Mouse (Mus musculus) kidney, adult 2 months (tissue): Measurements from ENCODE around the gene L3mbtl3. TPM values are rescaled to one million over a fixed set of nuclear protein-coding genes. Genes with fewer than 3 reads are reported as not detected.

Experiments used
- DNase-seq: peaks from one replicate; pipeline ENCODE4 v3.0.0; 2021
- H3K27ac ChIP-seq: fragments of 200-500 bp; 2 replicates; pipeline ENCODE4 v1.5.1; 2012; ENCODE audit warnings: low read depth, low read length, control low read depth, inconsistent platforms; ENCODE audit not compliant: insufficient read depth
- H3K27me3 ChIP-seq: fragments of 200-500 bp; replicated peaks from 2 replicates; pipeline ENCODE4 v1.6.1; 2012; ENCODE audit warnings: mild to moderate bottlenecking, moderate library complexity, low read length, inconsistent platforms; ENCODE audit not compliant: control insufficient read depth, insufficient read depth
- H3K36me3 ChIP-seq: fragments of 200-500 bp; 2 replicates; pipeline ENCODE4 v1.6.1; 2012; ENCODE audit warnings: mild to moderate bottlenecking, moderate library complexity, low read length, inconsistent platforms; ENCODE audit not compliant: control insufficient read depth, insufficient read depth
- H3K4me1 ChIP-seq: fragments of 200-500 bp; 2 replicates; pipeline ENCODE4 v1.6.1; 2011; ENCODE audit warnings: low read length; ENCODE audit not compliant: control insufficient read depth, insufficient read depth
- H3K4me3 ChIP-seq: fragments of 200-500 bp; 2 replicates; pipeline ENCODE4 v1.5.1; 2011; ENCODE audit warnings: mild to moderate bottlenecking, low read depth, low read length, control low read depth; ENCODE audit not compliant: insufficient read depth
- CTCF ChIP-seq: fragments of 200-500 bp; conservative IDR thresholded peaks from 2 replicates; pipeline ENCODE4 v1.5.1; 2011; ENCODE audit warnings: low read depth, mild to moderate bottlenecking, control low read depth, low read length, moderate library complexity, mixed read lengths; ENCODE audit not compliant: insufficient read depth, insufficient read length
- POLR2A ChIP-seq: fragments of 200-500 bp; IDR thresholded peaks from one replicate; pipeline ENCODE4 v1.6.1; 2011; ENCODE audit warnings: low read depth, low read length, control low read depth
- WGBS: fragments of 180-500 bp; shearing (Covaris S2); methylation state at CpG from one replicate; pipeline ENCODE4 v1.1.7; 2018; 5-methylcytosine and 5-hydroxymethylcytosine counted together
- polyA plus RNA-seq: library from polyadenylated mRNA; depleted of rRNA; stranded (reverse); fragments of >200 nt; gene quantifications from 2 replicates; pipeline ENCODE4 v1.2.3, GENCODE M21; 2012; rRNA removed

Gene L3mbtl3
- 3.4 and 3.6 TPM in 2 replicates for polyA plus RNA-seq

DNA sequence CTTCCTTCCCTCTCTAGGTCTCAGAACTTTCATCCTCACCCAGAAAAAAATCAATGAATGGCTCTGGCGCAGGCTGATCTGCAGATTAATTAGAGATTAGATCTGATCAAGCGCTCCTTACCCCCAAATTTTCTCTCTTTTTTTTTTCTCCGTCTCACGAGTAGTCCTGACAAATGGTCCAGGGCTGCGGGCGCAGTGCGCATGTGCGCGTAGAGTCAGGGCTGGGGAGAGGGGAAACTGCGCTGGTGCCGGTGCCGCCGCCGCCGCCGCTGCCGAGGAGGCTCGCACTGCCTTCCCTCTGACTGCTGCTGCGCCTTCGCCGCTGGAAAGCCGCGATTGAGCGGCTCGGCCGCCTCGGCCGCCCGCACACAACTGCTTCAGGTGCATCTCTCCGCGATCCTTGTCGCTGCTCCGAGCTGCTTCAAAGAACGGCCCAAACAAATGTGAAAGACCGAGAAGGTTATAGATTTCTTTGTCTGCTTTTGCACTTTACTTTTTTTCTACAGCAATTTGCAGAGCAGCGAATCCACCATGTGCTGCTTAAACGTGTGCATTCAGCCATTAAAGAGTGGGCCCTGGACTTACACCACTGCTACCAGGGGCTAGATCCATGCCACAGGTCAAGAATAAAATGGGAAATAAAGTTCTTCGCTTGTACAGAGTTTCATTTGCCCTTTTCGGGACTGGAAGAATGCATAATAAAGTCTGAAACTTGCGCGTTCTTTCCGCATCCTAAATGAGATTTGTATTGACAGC is at the start of gene L3mbtl3:
Gene L3mbtl3 (minus strand): TSS at position 182 of the 756 bp plus-strand sequence.
- Histone ChIP-seq H3K27ac (peak within 1 kb of the TSS; percentile 76), H3K36me3 (no peaks in the 10 kb centered on the region), H3K27me3 (no peaks in the 10 kb centered on the region), H3K4me3 (peak within 1 kb of the TSS; percentile 98), H3K4me1 (no peaks in the 10 kb centered on the region)
- no peak for TF ChIP-seq POLR2A
- no peak for TF ChIP-seq CTCF
- peak; percentile 91 for DNase-seq
- WGBS: 8% methylated on average over 42 of the region's 42 CpGs

DNA sequence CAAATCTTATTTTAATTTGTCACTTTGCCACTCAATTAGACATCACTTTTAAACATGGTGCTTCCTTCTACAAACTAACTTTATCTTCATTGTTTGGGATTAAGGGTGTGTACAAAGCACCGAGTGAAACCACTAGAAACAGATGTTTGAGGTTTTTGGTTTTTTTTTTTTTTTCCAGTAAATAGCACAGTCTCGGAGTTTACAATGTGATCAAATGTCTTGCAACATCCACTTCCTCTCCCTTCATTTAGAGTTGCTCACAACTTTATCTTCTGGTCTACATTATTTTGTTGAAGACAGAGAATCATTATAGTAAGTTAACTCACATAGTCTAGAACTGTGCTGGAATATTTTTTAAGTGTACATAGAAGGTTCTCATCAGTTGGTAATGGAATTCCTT is 45.4 kb upstream of the L3mbtl3 start:
- no peak overlapping the region for H3K4me3 ChIP-seq
- no peak overlapping the region for H3K27ac ChIP-seq
- 65% methylated on average over 2 of the region's 2 CpGs for WGBS
- no peaks in the 10 kb centered on the region for H3K36me3 ChIP-seq
- DNase-seq: no peak
- TF ChIP-seq CTCF: no peak
- H3K27me3 ChIP-seq: no peaks in the 10 kb centered on the region
- no peaks in the 10 kb centered on the region for H3K4me1 ChIP-seq

DNA sequence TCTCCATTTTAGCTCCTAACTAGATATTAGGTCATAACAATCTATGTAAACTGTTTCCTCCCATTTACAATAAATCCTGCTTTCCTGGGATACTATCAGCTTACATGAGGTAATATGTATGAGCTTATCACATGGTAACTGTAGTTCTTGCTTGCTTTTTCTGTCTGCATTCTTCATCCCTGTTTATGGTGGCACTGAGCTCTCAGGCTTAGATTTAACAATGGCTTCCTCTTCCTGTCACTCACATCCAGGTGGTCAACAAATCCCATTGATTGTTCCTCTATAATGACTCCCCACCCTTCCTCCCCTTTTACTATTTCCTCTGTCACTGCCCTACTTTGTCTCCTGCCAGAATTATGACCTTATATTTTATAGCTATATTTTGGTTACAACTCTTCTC is 12.9 kb upstream of the L3mbtl3 start:
- Histone ChIP-seq H3K36me3 (no peaks in the 10 kb centered on the region), H3K4me3 (no peak overlapping the region), H3K27me3 (no peaks in the 10 kb centered on the region), H3K27ac (no peak overlapping the region), H3K4me1 (no peaks in the 10 kb centered on the region)
- TF ChIP-seq CTCF: no peak
- DNase-seq: no peak

DNA sequence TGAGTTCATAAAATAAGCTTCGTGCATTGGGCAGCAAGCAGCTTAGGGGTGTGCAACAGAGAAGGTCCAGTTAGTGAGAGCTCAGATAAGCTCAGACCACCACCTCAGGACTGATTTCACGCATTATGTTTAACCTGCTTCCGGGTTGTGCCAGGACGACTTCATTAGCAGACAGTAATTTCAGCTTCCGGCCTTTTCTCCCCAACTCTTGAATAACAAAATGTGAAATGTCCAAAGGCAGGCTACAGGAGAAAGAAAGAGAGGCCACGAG is 1.5 kb upstream of the L3mbtl3 start:
- no peaks in the 10 kb centered on the region for H3K36me3 ChIP-seq
- TF ChIP-seq CTCF: no peak
- TF ChIP-seq POLR2A: no peak
- DNase-seq: no peak
- H3K27me3 ChIP-seq: no peaks in the 10 kb centered on the region
- no peak overlapping the region for H3K27ac ChIP-seq
- no peak overlapping the region for H3K4me3 ChIP-seq
- no peaks in the 10 kb centered on the region for H3K4me1 ChIP-seq
- WGBS: 93% methylated on average over 6 of the region's 6 CpGs

DNA sequence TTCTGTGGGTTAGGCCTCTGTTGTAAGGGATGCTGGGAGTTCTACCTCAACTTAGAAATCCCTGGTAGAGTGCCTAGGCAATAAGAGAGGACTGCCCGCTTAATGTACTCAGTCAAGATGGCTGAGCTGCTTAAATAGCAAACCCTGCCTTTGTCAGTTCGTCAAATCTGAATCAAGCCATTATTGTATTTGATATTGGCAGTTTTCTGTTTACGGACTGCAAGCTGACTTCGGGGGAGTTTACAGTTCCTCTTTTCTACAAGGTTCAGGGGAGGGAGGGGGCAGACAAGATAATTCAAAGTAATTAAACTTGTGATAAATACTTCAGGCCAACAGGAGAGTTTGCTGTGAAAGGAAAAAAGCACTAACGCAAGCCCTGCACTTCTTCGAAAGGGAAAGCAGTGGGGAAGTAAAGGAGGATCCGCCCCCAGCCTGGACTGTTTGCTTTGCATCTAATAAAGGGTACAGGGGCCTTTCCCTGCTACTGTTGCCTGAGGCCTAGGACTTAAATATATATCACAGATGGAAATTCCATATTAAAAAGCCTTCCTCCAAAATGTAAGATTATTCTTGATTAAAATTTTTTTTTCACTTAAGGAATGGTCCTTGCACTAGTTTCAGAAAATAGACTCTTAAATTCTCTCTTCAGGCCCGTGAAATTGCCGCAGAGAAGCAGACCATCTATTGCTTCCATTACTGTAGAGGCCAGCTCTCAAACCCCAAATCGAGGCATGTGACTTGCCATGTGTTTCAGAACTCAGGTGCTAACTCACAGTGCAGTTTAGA is 968 bp upstream of the L3mbtl3 start:
- Histone ChIP-seq H3K36me3 (no peaks in the 10 kb centered on the region), H3K27ac (no peak overlapping the region), H3K4me1 (no peaks in the 10 kb centered on the region), H3K4me3 (no peak overlapping the region), H3K27me3 (no peaks in the 10 kb centered on the region)
- TF ChIP-seq POLR2A (no peak), CTCF (no peak)
- no peak for DNase-seq
- 80% methylated on average over 10 of the region's 10 CpGs for WGBS

DNA sequence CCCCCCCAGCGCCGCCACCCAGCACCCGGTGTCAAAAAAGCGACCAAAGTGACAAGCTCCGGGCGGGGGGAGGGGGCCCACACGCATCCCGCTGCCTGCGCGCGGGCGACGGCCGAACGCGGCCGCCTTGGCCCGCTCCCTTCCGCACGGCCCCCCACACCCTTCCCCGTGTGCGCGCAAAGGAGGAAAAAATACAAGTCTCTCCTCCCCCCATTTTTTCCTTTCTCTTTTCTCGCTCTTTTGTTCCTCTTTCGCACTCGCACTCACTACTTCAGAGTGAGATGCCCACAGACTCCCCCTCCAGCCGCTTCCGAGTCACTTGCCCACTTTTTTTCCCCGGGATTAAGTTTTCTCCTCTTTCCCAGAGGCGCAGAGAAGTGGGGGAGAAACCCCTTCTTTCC is 420 bp downstream of the L3mbtl3 start:
- Histone ChIP-seq H3K27ac (no peak overlapping the region), H3K4me3 (peak overlapping the region; percentile 98), H3K36me3 (no peaks in the 10 kb centered on the region), H3K4me1 (no peaks in the 10 kb centered on the region), H3K27me3 (no peaks in the 10 kb centered on the region)
- no peak for DNase-seq
- WGBS: under 1% methylated on average over 26 of the region's 30 CpGs
- TF ChIP-seq POLR2A (no peak), CTCF (no peak)

DNA sequence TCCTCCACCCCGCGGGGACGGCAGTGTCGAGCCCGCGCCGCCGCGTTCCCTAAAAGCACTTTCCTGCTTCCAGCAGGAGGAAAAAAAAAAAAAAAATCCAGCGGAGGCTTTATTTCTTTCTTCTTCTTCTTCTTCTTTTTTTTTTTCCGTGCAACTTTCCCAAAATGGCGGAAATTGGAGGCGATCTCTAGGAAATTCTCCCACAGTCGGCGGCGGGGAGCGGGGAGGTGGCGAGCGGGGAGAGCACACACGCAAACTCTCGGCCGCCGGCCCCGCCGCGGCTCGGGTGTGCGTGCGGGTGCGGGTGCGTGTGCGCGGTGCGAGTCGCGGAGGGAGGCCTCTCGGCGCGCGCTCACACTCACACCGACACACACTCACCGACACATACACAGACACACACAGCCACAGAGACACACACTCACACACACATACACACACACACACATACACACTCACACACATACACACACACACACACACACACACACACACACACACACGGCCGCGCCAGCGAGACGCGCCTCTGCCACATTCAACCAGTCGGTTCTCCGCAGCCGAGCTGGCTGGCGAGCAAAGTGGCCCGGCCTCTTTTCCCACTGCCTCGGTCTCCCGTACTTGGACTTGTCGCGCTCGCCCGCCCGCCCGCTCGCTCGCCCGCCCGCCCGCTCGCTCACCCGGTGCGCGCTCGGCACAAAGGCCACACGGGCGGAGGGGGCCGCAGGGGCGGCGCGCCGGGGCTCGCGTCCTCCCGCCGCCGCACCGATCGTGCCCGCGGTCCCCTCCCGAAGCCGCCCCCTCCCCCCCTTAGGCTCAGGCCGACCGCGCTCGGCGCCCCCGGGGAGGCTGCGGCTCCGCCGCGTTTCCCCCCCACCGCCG is 1.1 kb downstream of the L3mbtl3 start:
- no peaks in the 10 kb centered on the region for H3K36me3 ChIP-seq
- no peaks in the 10 kb centered on the region for H3K4me1 ChIP-seq
- H3K4me3 ChIP-seq: peak overlapping the region; percentile 98
- WGBS: under 1% methylated on average over 91 of the region's 101 CpGs
- peak overlapping the region; percentile 76 for H3K27ac ChIP-seq
- peak; percentile 73 for DNase-seq
- TF ChIP-seq POLR2A (no peak), CTCF (no peak)
- H3K27me3 ChIP-seq: no peaks in the 10 kb centered on the region
